Comparison of ENCODE assay signal across 16 mouse cellular contexts in genomic region chr6:116712062-116712461, GRCm38 (mm10). TPM values are rescaled to one million over a fixed set of nuclear protein-coding genes. Genes with fewer than 3 reads are reported as not detected.
DNase-seq lines count a peak whose midpoint lies in the region; ATAC-seq and TF ChIP-seq lines count a peak whose summit lies in the region.
"Had no signal": no experiment of that assay in that cellular context is flagged by ENCODE, and none has a peak within 500 bp of the region (broad histone marks: within the 10 kb centered on the region; RNA-seq: fewer than 3 reads in every experiment).

No protein-coding gene starts in this region.

- H3K27me3 ChIP-seq in intestine, postnatal 0 days (replicated peaks; ENCODE audit: control insufficient read depth, insufficient read depth, low read length): no peaks in the 10 kb centered on the region
- H3K27me3 ChIP-seq in intestine, embryonic 15.5 days (replicated peaks): no peaks in the 10 kb centered on the region
- H3K27me3 ChIP-seq in midbrain, embryonic 14.5 days (ENCODE audit: control insufficient read depth, insufficient read depth, low read length): no peaks in the 10 kb centered on the region
- H3K27me3 ChIP-seq in midbrain, embryonic 10.5 days (ENCODE audit: low read depth, poor library complexity, severe bottlenecking): no peaks in the 10 kb centered on the region
- no peaks in the 10 kb centered on the region for H3K27me3 ChIP-seq in embryonic facial prominence, embryonic 11.5 days (ENCODE audit: control insufficient read depth, insufficient read depth, low read length)
- H3K27me3 ChIP-seq: neural tube, embryonic 15.5 days had no signal

- H3K4me1 ChIP-seq in intestine, postnatal 0 days (replicated peaks; ENCODE audit: control insufficient read depth, insufficient read depth, low read length): no peaks in the 10 kb centered on the region
- H3K4me1 ChIP-seq in intestine, embryonic 15.5 days (replicated peaks): peaks cover 6% of the 10 kb centered on the region; the same call in 1 of the 2 replicates
- H3K4me1 ChIP-seq in midbrain, embryonic 14.5 days (ENCODE audit: control insufficient read depth, insufficient read depth, low read length): no peaks in the 10 kb centered on the region
- H3K4me1 ChIP-seq in midbrain, embryonic 10.5 days: peaks cover 4% of the 10 kb centered on the region; the same call in 1 of the 2 replicates
- H3K4me1 ChIP-seq in embryonic facial prominence, embryonic 11.5 days (ENCODE audit: control insufficient read depth, insufficient read depth, low read length): no peaks in the 10 kb centered on the region
- H3K4me1 ChIP-seq: neural tube, embryonic 15.5 days had no signal

- TF ChIP-seq CTCF in intestine, postnatal 0 days (IDR thresholded peaks at IDR 0.05; ENCODE audit: low read depth): peak; percentile 35

- H3K36me3 ChIP-seq in intestine, postnatal 0 days (ENCODE audit: control insufficient read depth, insufficient read depth): no peaks in the 10 kb centered on the region
- H3K36me3 ChIP-seq in intestine, embryonic 15.5 days: no peaks in the 10 kb centered on the region
- no peaks in the 10 kb centered on the region for H3K36me3 ChIP-seq in midbrain, embryonic 14.5 days (ENCODE audit: control insufficient read depth, insufficient read depth, low read length)
- H3K36me3 ChIP-seq in midbrain, embryonic 10.5 days: no peaks in the 10 kb centered on the region
- H3K36me3 ChIP-seq in embryonic facial prominence, embryonic 11.5 days (replicated peaks; ENCODE audit: control insufficient read depth, insufficient read depth, low read depth, low read length): no peaks in the 10 kb centered on the region
- H3K36me3 ChIP-seq: neural tube, embryonic 15.5 days had no signal

- H3K4me3 ChIP-seq in intestine, postnatal 0 days (ENCODE audit: low read depth, low read length): no peak overlapping the region
- H3K4me3 ChIP-seq in intestine, embryonic 15.5 days (replicated peaks): no peak overlapping the region
- no peak overlapping the region for H3K4me3 ChIP-seq in midbrain, embryonic 14.5 days (replicated peaks; ENCODE audit: low read depth, low read length)
- H3K4me3 ChIP-seq in midbrain, embryonic 10.5 days: no peak overlapping the region
- H3K4me3 ChIP-seq in embryonic facial prominence, embryonic 11.5 days (ENCODE audit: low read depth, low read length): no peak overlapping the region
- H3K4me3 ChIP-seq: neural tube, embryonic 15.5 days had no signal

- H3K9ac ChIP-seq in intestine, postnatal 0 days (ENCODE audit: low read depth, low read length): no peak overlapping the region
- no peak overlapping the region for H3K9ac ChIP-seq in intestine, embryonic 15.5 days
- H3K9ac ChIP-seq in midbrain, embryonic 14.5 days (replicated peaks; ENCODE audit: low read length): no peak overlapping the region
- no peak overlapping the region for H3K9ac ChIP-seq in embryonic facial prominence, embryonic 11.5 days (replicated peaks; ENCODE audit: low read length)
- H3K9ac ChIP-seq: neural tube, embryonic 15.5 days had no signal

- no peaks in the 10 kb centered on the region for H3K9me3 ChIP-seq in intestine, postnatal 0 days (ENCODE audit: control insufficient read depth)
- no peaks in the 10 kb centered on the region for H3K9me3 ChIP-seq in intestine, embryonic 15.5 days
- no peaks in the 10 kb centered on the region for H3K9me3 ChIP-seq in midbrain, embryonic 14.5 days (ENCODE audit: control insufficient read depth, low read length)
- H3K9me3 ChIP-seq in midbrain, embryonic 10.5 days (replicated peaks): no peaks in the 10 kb centered on the region
- H3K9me3 ChIP-seq in embryonic facial prominence, embryonic 11.5 days (replicated peaks; ENCODE audit: control insufficient read depth, low read length): no peaks in the 10 kb centered on the region
- H3K9me3 ChIP-seq: neural tube, embryonic 15.5 days had no signal

- intact Hi-C loops in left cerebral cortex, postnatal 36 days (cut with DNase I): no loop called here

- 22% methylated on average over 5 of the region's 5 CpGs for whole genome bisulfite sequencing in intestine, postnatal 0 days
- 11% methylated on average over 5 of the region's 5 CpGs for WGBS in intestine, embryonic 15.5 days
- WGBS in midbrain, embryonic 14.5 days: 38% methylated on average over 5 of the region's 5 CpGs
- WGBS in midbrain, embryonic 10.5 days: 36% methylated on average over 5 of the region's 5 CpGs
- 27% methylated on average over 5 of the region's 5 CpGs for WGBS in embryonic facial prominence, embryonic 11.5 days

- ATAC-seq in intestine, postnatal 0 days: no peak
- no peak for ATAC-seq in intestine, embryonic 15.5 days
- no peak for ATAC-seq in midbrain, embryonic 14.5 days (ENCODE audit: low FRiP score, low TSS enrichment)
- ATAC-seq in embryonic facial prominence, embryonic 11.5 days (replicated peaks; ENCODE audit: insufficient number of reproducible peaks, low FRiP score, low TSS enrichment, low read depth): no peak
- ATAC-seq: activated CD4-positive, CD25-positive, alpha-beta regulatory T cell, adult 4 months had no signal

- peak; percentile 7 for DNase-seq in midbrain, embryonic 14.5 days
- no peak for DNase-seq in midbrain, embryonic 10.5 days (ENCODE audit: low spot score)
- DNase-seq in embryonic facial prominence, embryonic 11.5 days (ENCODE audit: low spot score): peak; percentile 8
- DNase-seq in left cerebral cortex, postnatal 36 days (ENCODE audit: low spot score in 2 of 2): no peak
- no peak for DNase-seq in urinary bladder, adult 18-20 months (ENCODE audit: low spot score in 2 of 2)
- DNase-seq: cerebellum, adult 11-12 months; heart, adult 18-20 months; heart, postnatal 36 days; left cerebral cortex, postnatal 4 days; lung, adult 18-20 months; retina, postnatal 1 day; thymus, postnatal 25 days had no signal

- no peak overlapping the region for H3K27ac ChIP-seq in intestine, postnatal 0 days (ENCODE audit: low read depth, low read length)
- H3K27ac ChIP-seq in intestine, embryonic 15.5 days: no peak overlapping the region
- H3K27ac ChIP-seq in midbrain, embryonic 14.5 days (replicated peaks; ENCODE audit: low read depth, low read length): no peak overlapping the region
- H3K27ac ChIP-seq in midbrain, embryonic 10.5 days (replicated peaks): no peak overlapping the region
- no peak overlapping the region for H3K27ac ChIP-seq in embryonic facial prominence, embryonic 11.5 days (replicated peaks; ENCODE audit: low read depth, low read length)
- H3K27ac ChIP-seq: neural tube, embryonic 15.5 days had no signal

- H3K4me2 ChIP-seq in intestine, postnatal 0 days (replicated peaks; ENCODE audit: low read depth): no peak overlapping the region
- no peak overlapping the region for H3K4me2 ChIP-seq in intestine, embryonic 15.5 days (replicated peaks)
- H3K4me2 ChIP-seq in midbrain, embryonic 14.5 days (ENCODE audit: low read length): no peak overlapping the region
- no peak overlapping the region for H3K4me2 ChIP-seq in embryonic facial prominence, embryonic 11.5 days (ENCODE audit: low read depth, low read length)
- H3K4me2 ChIP-seq: neural tube, embryonic 15.5 days had no signal

RNA-seq across cellular contexts. Expression of gene Tmem72, which starts 4.7 kb away (rescaled TPM):
- 0.01 TPM in 1 of 2 replicates, not detected in the other for polyA plus RNA-seq in intestine, postnatal 0 days (2015; fragmentation: Nextera tagmentation; extraction: Ambion mirVana)
- polyA plus RNA-seq in intestine, embryonic 15.5 days (2015; fragmentation: Nextera tagmentation; extraction: Ambion mirVana): 0.01 and 0.11 TPM in 2 replicates
- polyA plus RNA-seq in midbrain, embryonic 14.5 days (2014; fragmentation: Nextera tagmentation; extraction: Ambion mirVana): 0.07 and 0.14 TPM in 2 replicates
- 0.02 and 0.06 TPM in 2 replicates for polyA plus RNA-seq in midbrain, embryonic 10.5 days (2016; fragmentation: Nextera tagmentation; extraction: Ambion mirVana)
- polyA plus RNA-seq in embryonic facial prominence, embryonic 11.5 days (2014; fragmentation: Nextera tagmentation; extraction: Ambion mirVana): 0.07 TPM in 2 replicates
- total RNA-seq in left cerebral cortex, postnatal 36 days (2021): under 1 TPM; 0.10 to 0.20 TPM

RNA-seq across cellular contexts. Expression of gene Rassf4, which starts 38.3 kb away (rescaled TPM):
- 6.4 and 6.7 TPM in 2 replicates for polyA plus RNA-seq in intestine, postnatal 0 days (2015; fragmentation: Nextera tagmentation; extraction: Ambion mirVana)
- 9.9 and 11.3 TPM in 2 replicates for polyA plus RNA-seq in intestine, embryonic 15.5 days (2015; fragmentation: Nextera tagmentation; extraction: Ambion mirVana)
- polyA plus RNA-seq in midbrain, embryonic 14.5 days (2014; fragmentation: Nextera tagmentation; extraction: Ambion mirVana): 13.7 and 19.4 TPM in 2 replicates
- 35.0 and 35.7 TPM in 2 replicates for polyA plus RNA-seq in midbrain, embryonic 10.5 days (2016; fragmentation: Nextera tagmentation; extraction: Ambion mirVana)
- 15.3 and 17.6 TPM in 2 replicates for polyA plus RNA-seq in embryonic facial prominence, embryonic 11.5 days (2014; fragmentation: Nextera tagmentation; extraction: Ambion mirVana)
- total RNA-seq in left cerebral cortex, postnatal 36 days (2021): 1 to 10 TPM; 4.6 to 5.1 TPM

Comparison
In these comparisons a context has a peak if more than half of its experiments do, and no peak if none do; other contexts are left out.
1. DNase-seq: peak in midbrain, embryonic 14.5 days (single experiment) and embryonic facial prominence, embryonic 11.5 days (single experiment); none in midbrain, embryonic 10.5 days (single experiment), left cerebral cortex, postnatal 36 days (0 of 2) and urinary bladder, adult 18-20 months (0 of 2).